Mouse (Mus musculus): ENCODE measurements around the gene Adarb2. TPM values are rescaled to one million over a fixed set of nuclear protein-coding genes. Genes with fewer than 3 reads are reported as not detected.

The Adarb2 gene
- total and polyA plus RNA-seq, 3 experiments, result not detected

- in situ Hi-C loops (cut with MboI; ENCODE audit: low pct_ligation_motif_present, low pct_unique_long_range_greater_than_20kb, low sequenced_read_pairs), result no loop called here
- Histone ChIP-seq H3K9ac (ENCODE audit: insufficient read depth, low read depth) (no peak overlapping the region), H3K27ac (ENCODE audit: insufficient read depth, low read depth) (no peak overlapping the region), H3K79me2 (replicated peaks; ENCODE audit: control insufficient read depth, extremely low read depth, insufficient read depth, poor library complexity, severe bottlenecking) (no peaks in the 10 kb centered on the region), H3K4me3 (replicated peaks in 1 of 3; ENCODE audit: low read depth in 2 of 3, low read length in 2 of 3, poor library complexity in 1 of 3) (no peak overlapping the region), H3K36me3 (replicated peaks in 1 of 2; ENCODE audit: control insufficient read depth in 1 of 2, insufficient read depth in 1 of 2, low read length in 1 of 2) (no peaks in the 10 kb centered on the region), H3K4me2 (ENCODE audit: insufficient read depth, low read depth, poor library complexity, severe bottlenecking) (no peak overlapping the region), H3K27me3 (replicated peaks) (no peaks in the 10 kb centered on the region), H3K4me1 (ENCODE audit: control insufficient read depth in 1 of 2, insufficient read depth in 2 of 2) (peaks cover 12 to 23% of the 10 kb centered on the region in 2 experiments), H3K9me3 (replicated peaks; ENCODE audit: low read length) (no peaks in the 10 kb centered on the region)
- DNase-seq (ENCODE audit: extremely low read depth), result peak; percentile 76
- dilution Hi-C loops (cut with MboI; ENCODE audit: extremely low pct_ligation_motif_present, extremely low pct_unique_long_range_greater_than_20kb, low sequenced_read_pairs), result no loop called here
- TF ChIP-seq ELF1 (IDR thresholded peaks at IDR 0.05; ENCODE audit: low read depth, low read length) (no peak), TCF12 (IDR thresholded peaks at IDR 0.05; ENCODE audit: low read depth, low read length) (no peak), ZC3H11A (IDR thresholded peaks at IDR 0.05; ENCODE audit: low read depth, low read length) (no peak), NRF1 (IDR thresholded peaks at IDR 0.05; ENCODE audit: low read depth, low read length) (no peak), CHD1 (IDR thresholded peaks at IDR 0.05; ENCODE audit: low read depth, low read length) (no peak), POLR2A (IDR thresholded peaks at IDR 0.05; ENCODE audit: low read depth, low read length) (no peak), NELFE (IDR thresholded peaks at IDR 0.05; ENCODE audit: low read depth, low read length) (no peak), EP300 (IDR thresholded peaks at IDR 0.05; ENCODE audit: low read length) (0 out of 2 replicates have a peak, but pooled peaks have one; percentile 40), RAD21 (IDR thresholded peaks at IDR 0.05; ENCODE audit: low read depth, low read length) (no peak), MXI1 (IDR thresholded peaks at IDR 0.05; ENCODE audit: low read depth, low read length) (no peak), ZNF384 (IDR thresholded peaks at IDR 0.05; ENCODE audit: low read depth, low read length) (no peak), MAFK (IDR thresholded peaks at IDR 0.05; ENCODE audit: insufficient replicate concordance, low read length) (no peak), POLR2AphosphoS2 (IDR thresholded peaks at IDR 0.05; ENCODE audit: low read depth, low read length) (no peak), TBP (conservative IDR thresholded peaks at IDR 0.05; ENCODE audit: low read depth, low read length) (no peak), E2F4 (IDR thresholded peaks at IDR 0.05; ENCODE audit: insufficient replicate concordance, low read depth, low read length) (peak; percentile 87; the same call in 1 of the 2 replicates), PAX5 (IDR thresholded peaks at IDR 0.05; ENCODE audit: low read length) (no peak), ETS1 (conservative IDR thresholded peaks at IDR 0.05; ENCODE audit: low read depth, low read length) (peak; percentile 46; the same call in 1 of the 2 replicates), IRF4 (IDR thresholded peaks at IDR 0.05; ENCODE audit: low read depth, low read length) (peak; percentile 33; the same call in 1 of the 2 replicates), CHD2 (IDR thresholded peaks at IDR 0.05; ENCODE audit: low read length) (no peak), USF2 (conservative IDR thresholded peaks at IDR 0.05; ENCODE audit: low read depth, low read length) (no peak), JUND (conservative IDR thresholded peaks at IDR 0.05; ENCODE audit: low read depth, low read length) (no peak), KAT2A (IDR thresholded peaks at IDR 0.05; ENCODE audit: insufficient replicate concordance, low read length) (no peak), MYC (IDR thresholded peaks at IDR 0.05; ENCODE audit: low read depth, low read length) (no peak), ZMIZ1 (IDR thresholded peaks at IDR 0.05; ENCODE audit: low read depth, low read length) (no peak), BHLHE40 (IDR thresholded peaks at IDR 0.05; ENCODE audit: low read depth, low read length) (peak; percentile 33; the same call in 1 of the 2 replicates), USF1 (IDR thresholded peaks at IDR 0.05; ENCODE audit: low read depth, low read length) (no peak)
These were observed 254.2 kb downstream of the Adarb2 start for GRCm38 (mm10) chr13:8456886-8457285.
